Mouse (Mus musculus): ENCODE data around the gene Ptpre. TPM values are rescaled to one million over a fixed set of nuclear protein-coding genes. Genes with fewer than 3 reads are reported as not detected.

The Ptpre gene
- total and polyA plus RNA-seq, 3 experiments: 2.3 to 6.9 (median 3.7) TPM

GRCm38 (mm10) chr7:135523981-135524380, 13.3 kb upstream of the Ptpre start:
- no peaks in the 10 kb centered on the region for H3K9me3 ChIP-seq (replicated peaks; ENCODE audit: low read length)
- H3K79me2 ChIP-seq (replicated peaks; ENCODE audit: control insufficient read depth, extremely low read depth, insufficient read depth, poor library complexity, severe bottlenecking): no peaks in the 10 kb centered on the region
- H3K36me3 ChIP-seq (replicated peaks in 1 of 2; ENCODE audit: control insufficient read depth in 1 of 2, insufficient read depth in 1 of 2, low read length in 1 of 2): no peaks in the 10 kb centered on the region
- H3K4me3 ChIP-seq (replicated peaks in 1 of 3; ENCODE audit: low read depth in 2 of 3, low read length in 2 of 3, poor library complexity in 1 of 3): no peak overlapping the region
- no peak for DNase-seq (ENCODE audit: extremely low read depth)
- no peaks in the 10 kb centered on the region for H3K27me3 ChIP-seq (replicated peaks)
- H3K27ac ChIP-seq (ENCODE audit: insufficient read depth, low read depth): no peak overlapping the region
- dilution Hi-C loops (cut with MboI; ENCODE audit: extremely low pct_ligation_motif_present, extremely low pct_unique_long_range_greater_than_20kb, low sequenced_read_pairs) (no loop called here), in situ Hi-C loops (cut with MboI; ENCODE audit: low pct_ligation_motif_present, low pct_unique_long_range_greater_than_20kb, low sequenced_read_pairs) (no loop called here)
- no peak overlapping the region for H3K4me2 ChIP-seq (ENCODE audit: insufficient read depth, low read depth, poor library complexity, severe bottlenecking)
- TF ChIP-seq SIN3A (IDR thresholded peaks at IDR 0.05; ENCODE audit: low read length) (no peak), NELFE (IDR thresholded peaks at IDR 0.05; ENCODE audit: low read depth, low read length) (no peak)
- H3K4me1 ChIP-seq (ENCODE audit: control insufficient read depth in 1 of 2, insufficient read depth in 2 of 2): peaks cover 5 to 32% of the 10 kb centered on the region in 2 experiments; a peak in 3 of 4 replicates
- no peak overlapping the region for H3K9ac ChIP-seq (ENCODE audit: insufficient read depth, low read depth)

- Histone ChIP-seq H3K4me3 (replicated peaks in 1 of 3; ENCODE audit: low read depth in 2 of 3, low read length in 2 of 3, poor library complexity in 1 of 3) (no peak overlapping the region), H3K27me3 (replicated peaks) (no peaks in the 10 kb centered on the region), H3K9ac (ENCODE audit: insufficient read depth, low read depth) (no peak overlapping the region), H3K79me2 (replicated peaks; ENCODE audit: control insufficient read depth, extremely low read depth, insufficient read depth, poor library complexity, severe bottlenecking) (no peaks in the 10 kb centered on the region), H3K9me3 (replicated peaks; ENCODE audit: low read length) (no peaks in the 10 kb centered on the region), H3K4me2 (ENCODE audit: insufficient read depth, low read depth, poor library complexity, severe bottlenecking) (no peak overlapping the region), H3K27ac (ENCODE audit: insufficient read depth, low read depth) (no peak overlapping the region), H3K36me3 (replicated peaks in 1 of 2; ENCODE audit: control insufficient read depth in 1 of 2, insufficient read depth in 1 of 2, low read length in 1 of 2) (no peaks in the 10 kb centered on the region), H3K4me1 (ENCODE audit: control insufficient read depth in 1 of 2, insufficient read depth in 2 of 2) (peaks cover 5 to 30% of the 10 kb centered on the region in 2 experiments; a peak in 3 of 4 replicates)
- TF ChIP-seq USF2 (conservative IDR thresholded peaks at IDR 0.05; ENCODE audit: low read depth, low read length): no peak
- no peak for TF ChIP-seq MAFK (IDR thresholded peaks at IDR 0.05; ENCODE audit: insufficient replicate concordance, low read length)
- TF ChIP-seq NELFE (IDR thresholded peaks at IDR 0.05; ENCODE audit: low read depth, low read length): no peak
- no peak for TF ChIP-seq POLR2AphosphoS2 (IDR thresholded peaks at IDR 0.05; ENCODE audit: low read depth, low read length)
- no peak for TF ChIP-seq EP300 (IDR thresholded peaks at IDR 0.05; ENCODE audit: low read length)
- in situ Hi-C loops (cut with MboI; ENCODE audit: low pct_ligation_motif_present, low pct_unique_long_range_greater_than_20kb, low sequenced_read_pairs): no loop called here
- DNase-seq (ENCODE audit: extremely low read depth): no peak
- dilution Hi-C loops (cut with MboI; ENCODE audit: extremely low pct_ligation_motif_present, extremely low pct_unique_long_range_greater_than_20kb, low sequenced_read_pairs): no loop called here
Measured at GRCm38 (mm10) chr7:135524424-135524967, 12.8 kb upstream of the Ptpre start.

GRCm38 (mm10) chr7:135526574-135527152, 10.6 kb upstream of the Ptpre start:
- no peak overlapping the region for H3K9ac ChIP-seq (ENCODE audit: insufficient read depth, low read depth)
- H3K4me3 ChIP-seq (replicated peaks in 1 of 3; ENCODE audit: low read depth in 2 of 3, low read length in 2 of 3, poor library complexity in 1 of 3): no peak overlapping the region
- no peak overlapping the region for H3K27ac ChIP-seq (ENCODE audit: insufficient read depth, low read depth)
- dilution Hi-C loops (cut with MboI; ENCODE audit: extremely low pct_ligation_motif_present, extremely low pct_unique_long_range_greater_than_20kb, low sequenced_read_pairs) (no loop called here), in situ Hi-C loops (cut with MboI; ENCODE audit: low pct_ligation_motif_present, low pct_unique_long_range_greater_than_20kb, low sequenced_read_pairs) (no loop called here)
- peaks cover 2 to 15% of the 10 kb centered on the region in 2 experiments; a peak in 2 of 4 replicates for H3K4me1 ChIP-seq (ENCODE audit: control insufficient read depth in 1 of 2, insufficient read depth in 2 of 2)
- H3K4me2 ChIP-seq (ENCODE audit: insufficient read depth, low read depth, poor library complexity, severe bottlenecking): no peak overlapping the region
- H3K36me3 ChIP-seq (replicated peaks in 1 of 2; ENCODE audit: control insufficient read depth in 1 of 2, insufficient read depth in 1 of 2, low read length in 1 of 2): no peaks in the 10 kb centered on the region
- TF ChIP-seq IRF4 (IDR thresholded peaks at IDR 0.05; ENCODE audit: low read depth, low read length) (no peak), JUN (IDR thresholded peaks at IDR 0.05; ENCODE audit: insufficient read depth, low read depth, low read length) (no peak), ZC3H11A (IDR thresholded peaks at IDR 0.05; ENCODE audit: low read depth, low read length) (no peak), NRF1 (IDR thresholded peaks at IDR 0.05; ENCODE audit: low read depth, low read length) (no peak), MXI1 (IDR thresholded peaks at IDR 0.05; ENCODE audit: low read depth, low read length) (no peak), MEF2A (IDR thresholded peaks at IDR 0.05; ENCODE audit: borderline replicate concordance, low read depth, low read length) (no peak)
- H3K9me3 ChIP-seq (replicated peaks; ENCODE audit: low read length): no peaks in the 10 kb centered on the region
- no peaks in the 10 kb centered on the region for H3K79me2 ChIP-seq (replicated peaks; ENCODE audit: control insufficient read depth, extremely low read depth, insufficient read depth, poor library complexity, severe bottlenecking)
- no peaks in the 10 kb centered on the region for H3K27me3 ChIP-seq (replicated peaks)
- no peak for DNase-seq (ENCODE audit: extremely low read depth)
